Mouse (Mus musculus) E14TG2a.4 (cell line): Measurements from ENCODE around the gene Gm10153.

Experiments
- CTCF ChIP-seq: conservative IDR thresholded peaks from 2 replicates; pipeline ENCODE4 v1.5.1; 2014; ENCODE audit warnings: low read length
- NANOG ChIP-seq: IDR thresholded peaks from 2 replicates; pipeline ENCODE4 v1.6.1; 2014; ENCODE audit warnings: borderline replicate concordance, low read length, mixed read lengths
- POU5F1 ChIP-seq: IDR thresholded peaks from 2 replicates; pipeline ENCODE4 v1.6.1; 2014; ENCODE audit warnings: low read length, borderline replicate concordance

DNA sequence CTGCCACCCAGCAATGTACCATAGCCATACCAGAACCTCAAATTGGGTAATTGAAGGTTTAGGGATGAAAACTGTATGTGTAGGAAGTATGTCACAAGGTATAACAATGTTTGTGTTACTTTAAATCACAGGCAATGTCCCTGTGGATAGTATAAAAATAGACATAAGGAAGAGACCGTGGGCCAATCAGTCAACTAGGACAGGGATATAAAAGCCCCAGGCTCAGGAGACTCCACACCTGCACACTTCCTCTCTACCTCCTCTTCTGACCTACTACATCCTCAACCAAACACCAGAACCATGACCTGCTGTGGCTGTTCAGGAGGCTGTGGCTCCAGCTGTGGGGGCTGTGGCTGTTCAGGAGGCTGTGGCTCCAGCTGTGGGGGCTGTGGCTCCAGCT lies 21.4 kb upstream of the Gm10153 start, which contains the start of gene Gm7579:
- no peak for TF ChIP-seq CTCF
- no peak for TF ChIP-seq NANOG
- TF ChIP-seq POU5F1, result no peak
